Mouse (Mus musculus) gastrocnemius, postnatal 14 days (tissue): ENCODE data around the gene Scd1. TPM values are rescaled to one million over a fixed set of nuclear protein-coding genes. Genes with fewer than 3 reads are reported as not detected.

Experiments used
- DNase-seq: peaks from one replicate; pipeline ENCODE4 v3.0.0; 2021; ENCODE audit warnings: mixed read lengths
- intact Hi-C: fragments of 180-260 bp; cut with DNase I; formaldehyde crosslinking; loops from one replicate; pipeline ENCODE4 v1.15.1; 2025; ENCODE audit warnings: low total_unique reads
- total RNA-seq, 2 experiments: library from RNA; stranded (reverse); gene quantifications; 2 replicates each; pipeline ENCODE4 v1.2.3; 2021

The Scd1 gene
- total RNA-seq, 2 experiments from 2014 or later = 12.8 to 37.3 TPM

DNA sequence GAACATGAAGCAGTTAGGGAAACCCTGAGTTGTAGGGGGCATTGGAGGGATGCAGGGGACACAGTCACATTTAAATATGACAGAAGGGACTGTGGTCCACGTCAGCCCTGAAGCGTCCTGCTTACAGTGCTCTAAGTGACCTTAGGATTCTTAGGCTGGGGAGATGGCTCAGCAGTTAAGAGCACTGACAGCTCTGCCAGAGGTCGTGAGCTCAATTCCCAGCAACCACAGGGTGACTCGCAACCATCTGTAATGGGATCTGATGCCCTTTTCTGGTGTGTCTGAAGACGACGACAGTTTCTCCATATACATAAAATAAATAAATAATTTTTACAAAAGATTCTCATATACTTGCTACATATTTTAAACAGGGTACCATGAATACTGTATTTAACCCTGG lies 4.1 kb downstream of the Scd1 start:
- DNase-seq = no peak
- intact Hi-C loops = no loop called here

DNA sequence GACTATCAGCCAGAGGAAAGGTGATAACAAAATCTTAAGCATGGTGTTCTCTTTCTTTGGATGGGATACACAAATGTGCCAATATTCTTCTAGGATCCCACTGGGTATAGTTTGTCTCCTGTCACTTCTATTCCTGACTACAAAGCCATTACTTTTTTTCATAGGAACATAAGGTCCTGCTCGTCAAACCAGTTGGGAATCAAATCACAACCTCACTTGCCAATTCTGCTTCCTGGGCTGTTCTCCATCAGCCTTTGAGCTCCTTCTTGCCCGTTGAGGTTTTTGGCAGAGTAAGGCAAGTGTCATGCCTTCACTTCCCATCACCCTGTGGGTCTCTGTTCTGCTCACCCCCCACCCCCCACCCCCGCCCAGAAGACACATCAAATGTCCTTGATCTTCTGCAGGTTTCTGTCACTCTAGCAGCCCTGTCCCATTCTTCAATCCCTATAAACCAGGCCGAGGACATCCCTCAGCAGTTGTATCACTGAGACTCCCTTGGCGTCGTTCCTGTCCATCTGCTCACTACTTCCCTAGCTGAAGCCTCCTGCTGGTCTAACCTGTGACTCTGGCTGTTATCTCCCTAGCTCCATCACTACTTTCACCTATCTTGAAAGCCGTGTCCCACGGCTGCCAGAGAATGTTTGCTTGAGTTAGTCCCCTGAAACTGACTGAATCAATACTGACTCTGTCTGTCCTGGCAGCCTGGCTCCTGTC lies 7.0 kb downstream of the Scd1 start:
- intact Hi-C loops = no loop called here

DNA sequence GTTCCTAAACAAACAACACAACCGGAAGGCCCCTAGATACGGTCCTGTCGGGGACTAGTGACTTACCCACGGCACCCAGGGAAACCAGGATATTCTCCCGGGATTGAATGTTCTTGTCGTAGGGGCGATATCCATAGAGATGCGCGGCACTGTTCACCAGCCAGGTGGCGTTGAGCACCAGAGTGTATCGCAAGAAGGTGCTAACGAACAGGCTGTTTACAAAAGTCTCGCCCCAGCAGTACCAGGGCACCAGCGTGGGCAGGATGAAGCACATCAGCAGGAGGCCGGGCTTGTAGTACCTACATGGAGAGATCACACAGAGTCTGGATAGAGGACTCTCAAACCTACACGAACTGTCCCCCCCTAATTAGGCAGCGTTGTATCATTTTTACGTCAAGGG lies 7.6 kb downstream of the Scd1 start:
- no peak for DNase-seq
- intact Hi-C loops = no loop called here

More for the DNA sequence above, 7.0 kb downstream of the Scd1 start:
- no peak for DNase-seq

DNA sequence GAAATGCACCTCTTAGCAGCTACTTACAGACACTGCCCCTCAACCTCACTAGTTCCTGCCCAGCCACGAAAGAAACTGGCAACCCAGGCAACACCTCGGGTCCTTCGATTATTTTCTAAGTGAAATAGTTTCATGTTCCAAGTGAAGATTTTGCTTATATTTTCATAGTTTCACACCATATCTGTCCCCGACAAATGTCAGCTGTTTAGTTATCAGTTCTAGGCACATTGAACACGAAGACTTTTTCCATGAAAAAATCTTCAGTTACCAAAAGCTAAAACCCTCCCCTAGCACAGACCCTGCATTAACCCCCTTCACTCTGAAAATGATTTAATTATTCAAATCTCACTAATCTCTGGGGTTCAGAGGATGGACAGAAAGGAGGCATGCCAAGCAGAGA lies 10.9 kb downstream of the Scd1 start:
- no peak for DNase-seq
- intact Hi-C loops = no loop called here

DNA sequence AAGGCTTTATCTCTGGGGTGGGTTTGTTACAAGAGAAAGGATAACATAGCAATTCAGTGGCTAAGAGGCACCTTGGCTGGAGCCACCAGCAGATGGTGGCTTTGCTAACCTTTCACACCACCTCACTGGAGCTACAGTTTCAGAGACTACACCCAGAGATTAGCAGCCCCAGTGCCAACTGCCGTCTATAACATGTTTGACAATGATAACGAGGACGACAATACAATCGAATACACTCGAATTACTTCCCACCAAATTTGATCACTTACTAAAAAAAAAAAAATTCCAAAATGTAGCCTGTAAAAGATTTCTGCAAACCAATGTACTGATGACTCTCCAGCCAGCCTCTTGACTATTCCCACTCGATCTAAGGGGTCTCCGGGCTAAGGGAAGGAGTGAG lies 12.7 kb downstream of the Scd1 start:
- DNase-seq = no peak
- intact Hi-C loops = no loop called here

DNA sequence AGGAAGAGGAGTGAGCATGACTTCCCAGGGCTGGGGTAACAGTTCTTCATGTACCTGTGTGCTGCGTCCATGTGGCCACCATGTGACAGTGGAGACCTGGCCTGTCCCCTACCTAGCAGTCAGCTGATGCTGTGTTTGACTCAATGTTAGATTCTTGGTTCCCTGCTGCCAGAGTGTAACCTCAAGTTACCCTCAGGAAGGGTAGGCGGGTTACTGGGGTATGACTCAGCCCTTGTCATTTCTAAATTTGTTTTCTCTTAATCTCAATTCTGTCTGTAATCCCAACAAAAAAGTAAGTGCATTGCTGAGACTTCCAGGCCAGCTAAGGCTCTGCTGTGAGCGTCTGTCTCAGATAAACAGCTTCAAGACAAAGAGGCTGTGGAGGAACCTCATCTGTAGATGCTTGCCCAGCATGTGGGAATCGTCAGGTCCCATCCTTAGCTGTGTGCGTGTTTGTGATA lies 13.7 kb downstream of the Scd1 start:
- DNase-seq = no peak
- intact Hi-C loops = no loop called here

DNA sequence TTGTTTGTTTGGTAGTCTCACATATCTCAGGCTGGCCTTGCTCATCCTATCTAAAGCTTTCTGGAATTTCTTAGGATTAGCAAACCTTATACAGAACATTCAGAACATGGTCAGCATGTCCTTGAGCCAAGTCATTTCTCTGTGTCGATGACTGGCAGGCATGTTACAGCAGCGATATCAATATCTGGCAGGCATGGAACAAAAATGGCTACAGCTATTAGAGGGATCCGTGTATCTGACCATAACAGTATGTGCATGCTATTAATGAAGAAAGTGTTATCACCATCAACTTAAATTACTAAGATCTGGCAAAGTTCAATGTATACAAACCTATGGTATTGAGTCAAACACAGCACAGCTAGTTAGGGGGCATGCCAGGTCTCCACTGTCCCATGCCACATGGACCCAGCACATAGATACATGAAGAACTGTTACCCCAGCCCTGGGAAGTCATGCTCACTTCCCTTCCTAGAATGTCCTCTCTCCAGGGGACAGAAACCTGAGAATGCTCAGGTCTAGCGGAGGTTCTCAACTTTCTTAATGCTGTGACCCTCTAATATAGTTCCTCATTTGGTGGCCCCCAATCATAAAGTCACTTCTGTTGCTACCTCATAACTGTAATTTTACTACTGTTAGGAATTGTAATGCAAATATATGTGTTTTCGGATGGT lies 15.2 kb downstream of the Scd1 start:
- intact Hi-C loops = no loop called here
- DNase-seq = no peak

DNA sequence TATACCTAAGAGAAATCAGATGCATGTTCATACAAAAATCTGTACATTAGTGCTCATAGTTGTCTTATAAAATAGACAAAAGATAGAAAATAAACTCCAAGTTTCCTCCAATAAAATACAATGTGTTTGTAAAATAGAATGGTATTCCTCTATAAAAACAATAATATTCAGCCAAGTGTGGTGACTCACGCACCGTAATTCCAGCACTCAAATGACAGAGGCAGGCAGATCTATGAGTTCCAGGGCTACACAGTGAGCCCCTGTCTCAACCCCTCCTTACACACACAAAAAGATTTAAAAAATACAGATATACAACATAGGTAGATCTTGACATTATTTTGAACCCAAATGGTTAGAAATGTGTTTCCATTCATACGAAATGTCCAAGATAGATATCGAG lies 15.8 kb downstream of the Scd1 start:
- DNase-seq = no peak
- intact Hi-C loops = no loop called here

DNA sequence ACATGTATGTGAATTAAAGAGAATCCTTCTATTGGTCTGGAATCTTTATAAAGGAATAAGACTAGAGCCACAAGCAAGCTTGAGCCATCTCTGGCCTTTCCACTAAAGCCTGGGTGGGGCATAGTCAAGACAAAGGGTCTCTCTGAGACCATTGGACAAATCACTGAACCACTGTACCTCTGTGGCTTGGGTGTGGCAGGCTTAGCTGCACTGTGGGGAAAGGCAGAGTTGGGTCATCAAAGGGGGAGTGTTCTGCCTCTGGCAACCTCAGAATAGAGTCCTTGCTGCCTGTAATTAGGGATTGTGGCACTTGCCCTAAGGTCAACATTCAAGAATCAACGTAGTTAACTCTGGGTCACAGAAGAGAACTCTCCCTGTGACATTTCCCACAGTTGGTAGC lies 18.2 kb downstream of the Scd1 start:
- intact Hi-C loops = no loop called here
- DNase-seq = no peak

DNA sequence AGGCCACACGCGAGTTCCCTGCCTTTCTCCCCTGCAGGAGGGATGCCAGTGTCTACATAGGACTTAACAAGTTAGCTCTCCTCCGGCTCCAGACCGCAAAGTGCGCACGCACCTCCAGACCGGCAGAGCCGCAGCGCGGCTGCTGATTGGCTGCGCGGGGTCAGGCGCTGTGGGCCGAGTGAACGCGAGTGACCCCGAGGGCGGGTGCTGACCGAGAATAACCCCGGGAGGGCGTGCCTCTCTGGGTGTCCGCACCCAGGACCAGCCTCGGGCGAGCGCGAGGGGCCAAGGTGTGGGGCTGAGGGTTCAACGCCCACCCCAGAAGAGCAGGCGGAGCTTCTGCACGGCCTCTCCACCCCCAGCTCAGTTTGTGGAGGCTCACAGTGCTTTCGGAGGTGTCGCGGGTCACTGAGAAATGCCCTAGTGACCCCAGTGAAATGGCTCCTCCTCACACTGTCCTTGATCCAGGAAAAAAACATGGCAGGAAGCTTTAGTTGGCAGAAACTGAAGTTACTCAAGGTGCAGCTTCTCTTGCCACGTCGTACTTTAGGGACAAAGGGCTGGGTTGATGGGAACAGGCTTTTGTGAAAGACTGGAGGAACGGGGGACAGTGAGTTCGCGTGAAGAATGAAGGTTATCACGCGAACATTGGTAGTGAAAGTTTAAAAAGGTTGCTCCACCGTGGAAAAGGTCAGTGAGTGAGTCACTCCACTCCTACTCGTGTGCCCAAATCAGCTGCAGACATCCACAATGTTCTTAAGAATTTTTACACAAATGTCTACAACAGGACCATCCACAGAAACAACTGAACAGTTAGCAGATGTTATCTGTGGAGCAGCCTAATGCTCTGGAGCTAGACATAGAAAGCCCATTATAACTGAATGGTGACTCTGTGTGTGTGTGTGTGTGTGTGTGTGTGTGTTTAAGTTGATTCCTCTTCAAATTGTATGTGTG lies 18.9 kb downstream of the Scd1 start:
- intact Hi-C loops = no loop called here
- DNase-seq = peak; percentile 97

DNA sequence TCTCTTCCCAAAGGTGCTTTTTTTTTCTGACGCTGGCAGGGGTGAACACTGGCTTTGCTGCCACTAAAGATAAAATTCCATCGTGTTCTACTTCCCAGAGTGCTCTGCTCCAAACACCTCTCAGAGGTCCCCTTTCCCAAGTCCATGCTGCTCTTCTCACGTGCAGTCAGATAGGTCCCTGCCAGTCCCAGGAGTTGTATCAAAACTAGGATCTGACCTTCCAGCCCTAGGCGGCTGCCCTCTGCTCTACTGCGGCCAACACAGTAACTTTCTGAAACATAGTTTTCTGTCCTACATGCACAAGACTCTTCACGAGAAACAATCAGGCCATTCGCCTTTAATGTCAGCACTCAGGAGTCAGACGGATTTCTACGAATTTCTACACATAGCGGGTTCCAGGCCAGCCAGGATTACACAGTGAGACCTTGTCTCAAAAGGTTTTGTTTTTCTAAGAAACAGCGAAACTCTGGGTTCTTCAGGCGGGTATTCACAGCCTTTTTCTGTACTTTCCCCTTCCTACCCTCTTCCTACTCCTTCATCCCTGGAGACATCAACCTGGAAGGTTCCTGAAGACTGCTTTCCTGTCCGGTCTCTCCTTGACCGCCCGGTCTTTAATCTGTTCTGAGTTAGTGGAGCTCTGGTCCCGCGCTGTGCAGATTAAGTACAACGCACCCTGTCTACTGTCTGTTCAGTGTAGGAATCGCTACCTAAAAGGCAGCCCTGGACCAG lies 19.8 kb downstream of the Scd1 start:
- no peak for DNase-seq
- intact Hi-C loops = no loop called here

DNA sequence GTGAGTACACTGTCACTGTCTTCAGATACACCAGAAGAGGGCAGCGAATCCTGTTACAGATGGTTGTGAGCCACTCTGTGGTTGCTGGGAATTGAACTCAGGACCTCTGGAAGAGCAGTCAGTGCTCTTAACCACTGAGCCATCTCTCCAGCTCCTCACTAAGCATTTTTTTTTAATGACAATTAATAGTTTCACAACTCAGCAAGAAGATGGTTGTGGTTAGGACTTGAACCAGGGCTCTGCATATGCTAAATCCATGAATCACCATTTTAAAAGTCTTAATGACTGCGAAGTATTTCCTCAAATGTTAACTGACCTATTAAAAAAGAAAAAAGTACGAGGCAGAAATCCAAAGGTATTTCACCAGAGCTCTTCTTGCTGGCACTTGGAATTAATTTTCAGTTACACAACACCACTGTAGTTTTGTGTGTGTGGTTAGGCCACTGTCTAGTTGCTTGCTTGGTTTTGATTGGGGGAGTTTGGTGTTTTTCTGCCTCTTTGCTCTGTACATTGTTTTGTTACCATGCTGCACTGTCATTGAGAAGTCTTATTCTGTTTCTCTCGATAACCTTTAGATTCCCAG lies 20.5 kb downstream of the Scd1 start:
- DNase-seq = no peak
- intact Hi-C loops = no loop called here

DNA sequence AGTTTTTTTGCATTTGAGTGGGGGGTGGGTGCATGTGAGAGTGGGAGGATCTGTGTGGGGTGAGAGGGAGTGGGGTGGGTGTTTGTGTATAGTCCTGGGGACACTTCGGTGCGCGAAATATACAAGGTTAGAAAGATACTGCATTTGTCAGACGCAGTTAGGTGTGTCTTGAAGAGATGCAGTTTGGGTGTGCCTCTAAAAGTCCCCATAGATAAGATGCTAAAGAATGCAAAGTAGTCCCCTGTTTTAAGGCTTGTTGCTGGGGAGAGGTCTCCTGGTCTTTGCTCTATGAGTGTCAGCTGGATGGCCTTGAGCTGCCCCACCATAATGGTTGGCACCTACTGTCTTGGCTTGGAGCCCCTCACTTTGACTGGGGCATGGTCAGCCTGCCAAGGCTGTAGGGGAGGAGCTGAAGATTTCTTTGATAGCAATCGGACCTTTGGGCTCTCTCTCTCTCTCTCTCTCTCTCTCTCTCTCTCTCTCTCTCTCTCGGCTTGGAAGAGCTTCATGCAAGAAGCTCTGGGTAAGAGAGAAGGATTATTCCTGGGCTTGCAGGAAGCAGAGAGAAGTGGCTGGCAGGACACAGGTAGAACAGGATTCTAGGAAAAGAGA lies 21.7 kb downstream of the Scd1 start:
- intact Hi-C loops = no loop called here
- DNase-seq = no peak

DNA sequence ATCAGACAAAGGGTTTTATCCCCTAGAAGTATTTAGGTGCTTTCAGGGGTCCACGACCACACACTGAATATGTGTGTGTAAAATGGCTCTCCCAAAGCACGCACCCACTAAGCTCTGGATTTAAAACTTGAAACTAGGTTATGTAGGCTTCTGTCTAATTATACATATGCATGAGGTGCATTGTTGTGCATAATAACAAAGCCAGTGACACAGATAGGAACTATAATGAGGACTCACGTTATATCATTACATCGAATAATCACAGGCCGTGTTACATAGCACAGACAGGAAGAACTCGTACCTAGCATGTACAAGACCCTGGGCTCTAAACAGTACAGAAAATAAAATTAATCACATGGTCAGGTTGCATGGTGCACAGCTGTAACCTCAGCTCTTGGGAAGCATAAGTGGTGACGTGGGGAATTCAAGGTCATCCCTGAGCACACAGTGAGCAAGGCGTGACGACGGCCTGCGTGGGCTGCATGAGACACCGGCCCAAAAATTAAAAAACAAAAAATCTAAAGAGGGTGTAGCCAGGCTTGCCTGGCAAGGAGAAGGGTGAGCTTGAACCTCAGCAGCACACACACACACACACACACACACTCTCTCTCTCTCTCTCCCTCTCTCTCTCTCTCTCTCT lies 24.9 kb downstream of the Scd1 start:
- intact Hi-C loops = no loop called here
- no peak for DNase-seq

DNA sequence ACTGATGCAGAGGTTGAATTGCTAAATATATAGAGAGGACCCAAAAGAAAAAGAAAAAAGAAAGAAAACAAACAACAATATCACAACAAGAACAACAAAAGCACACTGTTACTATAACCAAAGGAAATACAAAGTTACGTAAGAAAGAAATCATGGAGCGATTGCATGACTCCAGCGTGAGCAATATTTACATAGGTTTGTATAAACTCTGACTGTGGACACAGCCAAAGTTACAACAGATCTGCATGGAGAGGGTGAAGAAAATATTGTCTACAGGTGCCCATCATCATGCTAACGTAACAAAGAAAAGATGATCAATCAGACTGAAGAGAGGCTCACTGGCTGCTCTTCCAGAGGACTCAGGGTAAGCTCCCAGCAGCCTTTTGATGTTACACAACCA lies 27.6 kb downstream of the Scd1 start:
- intact Hi-C loops = no loop called here
- DNase-seq = no peak

DNA sequence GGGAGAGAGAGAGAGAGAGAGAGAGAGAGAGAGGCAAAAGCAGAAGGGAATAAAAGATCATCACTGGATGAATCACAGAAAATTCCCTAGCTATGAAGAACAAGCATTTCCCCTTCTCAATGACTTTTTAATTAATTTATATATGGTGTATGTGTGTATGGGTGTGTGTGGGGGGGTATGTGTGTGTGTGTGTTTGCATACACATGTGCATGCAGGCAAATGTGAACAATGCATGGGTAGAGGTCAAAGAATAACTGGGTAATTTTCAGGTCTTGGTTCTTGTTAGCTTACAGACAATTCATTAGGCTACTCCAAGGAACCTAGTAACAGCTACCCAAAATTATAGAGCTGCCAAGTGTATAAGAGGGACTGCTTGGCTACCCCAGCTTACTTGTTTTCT lies 28.6 kb downstream of the Scd1 start:
- DNase-seq = no peak
- intact Hi-C loops = no loop called here

DNA sequence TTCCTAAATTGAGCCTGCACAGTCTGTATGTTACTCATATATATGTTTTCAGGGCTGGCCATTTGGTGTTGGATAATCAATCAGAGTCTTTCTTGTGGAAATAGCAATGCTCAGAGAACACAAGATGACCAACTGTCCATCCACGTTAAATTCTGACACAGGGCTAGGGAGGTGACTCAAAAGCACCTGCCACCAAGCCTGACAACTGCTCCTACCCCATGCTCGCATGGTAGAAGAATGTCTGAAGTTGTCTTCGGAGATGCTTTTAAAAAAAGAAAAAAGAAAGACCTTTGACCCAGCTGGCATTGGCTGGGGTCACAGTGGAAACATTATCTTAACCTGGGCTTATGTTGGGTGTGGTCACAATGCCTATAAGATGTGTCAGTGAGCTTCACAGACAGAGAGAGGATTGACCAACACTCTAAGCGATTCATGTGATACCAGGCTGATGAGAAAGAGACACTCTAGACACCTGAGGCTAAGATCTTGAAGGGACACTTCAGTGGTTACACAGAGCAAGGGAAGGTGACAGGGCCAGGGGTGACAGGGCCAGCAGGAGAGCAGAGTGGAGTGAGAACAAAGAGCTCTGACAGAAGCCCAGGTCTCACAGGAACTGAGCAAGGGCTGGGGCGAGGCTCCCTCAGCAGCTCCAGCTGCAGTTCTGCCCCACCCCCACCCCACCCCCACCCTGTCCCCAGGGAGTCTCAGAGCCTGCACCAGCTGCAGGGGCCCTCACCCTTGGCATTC lies 29.9 kb downstream of the Scd1 start:
- intact Hi-C loops = no loop called here

DNA sequence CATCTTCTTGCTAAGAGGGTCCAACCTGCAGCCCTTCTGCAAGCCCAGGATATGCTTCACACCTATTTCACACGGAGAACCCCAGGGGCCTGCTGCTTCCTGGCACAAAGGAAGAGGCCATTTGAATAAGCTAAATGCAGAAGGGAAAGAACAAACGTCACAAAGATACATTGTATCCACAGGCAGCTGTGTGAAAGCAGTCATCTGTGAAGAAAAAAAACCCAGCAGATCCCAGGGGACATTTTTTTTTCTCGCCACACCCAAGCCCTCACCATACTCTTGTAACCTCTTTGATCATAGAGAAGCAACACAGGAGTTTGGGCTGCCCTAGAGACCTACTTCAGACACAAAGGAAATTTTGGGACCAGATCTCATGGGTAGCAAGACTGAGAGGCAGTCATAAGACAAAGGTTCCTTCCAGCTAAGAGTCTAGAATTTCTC lies 31.1 kb downstream of the Scd1 start:
- intact Hi-C loops = no loop called here
- no peak for DNase-seq

More for the DNA sequence above, 29.9 kb downstream of the Scd1 start:
- DNase-seq = no peak
